Mouse (Mus musculus): ENCODE results near the gene Hs3st6.

Gene Hs3st6

GRCm38 (mm10) chr17:24773241-24773640 lies 20.5 kb downstream of the Hs3st6 start:
- DNase-seq, result no peak

GRCm38 (mm10) chr17:24775173-24775572 lies 22.4 kb downstream of the Hs3st6 start:
- DNase-seq, result no peak

- DNase-seq, result no peak
Measured at GRCm38 (mm10) chr17:24777073-24777472, 24.3 kb downstream of the Hs3st6 start.

- DNase-seq, result no peak
Measured at GRCm38 (mm10) chr17:24780821-24781220, 28.0 kb downstream of the Hs3st6 start.

- no peak for DNase-seq
Measured at GRCm38 (mm10) chr17:24792190-24792589, 39.4 kb downstream of the Hs3st6 start.

- no peak for DNase-seq
Measured at GRCm38 (mm10) chr17:24794791-24795190, 42.0 kb downstream of the Hs3st6 start.

GRCm38 (mm10) chr17:24796969-24797368 lies 44.2 kb downstream of the Hs3st6 start:
- no peak for DNase-seq

- no peak for DNase-seq
Measured at GRCm38 (mm10) chr17:24798229-24798628, 45.4 kb downstream of the Hs3st6 start.

- no peak for DNase-seq
Measured at GRCm38 (mm10) chr17:24799476-24799875, 46.7 kb downstream of the Hs3st6 start.

- DNase-seq, result no peak
Measured at GRCm38 (mm10) chr17:24800524-24800923, 47.7 kb downstream of the Hs3st6 start.

- peak; percentile 11 for DNase-seq
Measured at GRCm38 (mm10) chr17:24803952-24804951, 51.5 kb downstream of the Hs3st6 start, which contains the start of gene Meiob. TSS of gene Meiob (plus strand) at chr17:24804289.

Measured in cerebellum, adult 8-10 months (tissue).